Mouse (Mus musculus): ENCODE results near the gene Macf1.

GRCm38 (mm10) chr4:123383173-123383572 is 301.0 kb downstream of the Macf1 start:
- TF ChIP-seq CTCF (conservative IDR thresholded peaks at IDR 0.05; ENCODE audit: low read length) (no peak), POU5F1 (IDR thresholded peaks at IDR 0.05; ENCODE audit: borderline replicate concordance, low read length) (no peak), NANOG (IDR thresholded peaks at IDR 0.05; ENCODE audit: borderline replicate concordance, low read length) (no peak)

Data from E14TG2a.4 (cell line).